Mouse (Mus musculus) 3134 (cell line): Measurements from ENCODE around the gene Rps25.
"Not testable (repeated sequence)": the region's sequence is repeated elsewhere in the genome, so short reads cannot be mapped to it uniquely, and the experiment has no call there.

Experiments used
- DNase-seq: peaks from one replicate; pipeline ENCODE4 v3.0.0-alpha.2; 2011; ENCODE audit warnings: low spot score; ENCODE audit not compliant: insufficient read length; ENCODE audit errors: extremely low read depth

Gene Rps25

DNA sequence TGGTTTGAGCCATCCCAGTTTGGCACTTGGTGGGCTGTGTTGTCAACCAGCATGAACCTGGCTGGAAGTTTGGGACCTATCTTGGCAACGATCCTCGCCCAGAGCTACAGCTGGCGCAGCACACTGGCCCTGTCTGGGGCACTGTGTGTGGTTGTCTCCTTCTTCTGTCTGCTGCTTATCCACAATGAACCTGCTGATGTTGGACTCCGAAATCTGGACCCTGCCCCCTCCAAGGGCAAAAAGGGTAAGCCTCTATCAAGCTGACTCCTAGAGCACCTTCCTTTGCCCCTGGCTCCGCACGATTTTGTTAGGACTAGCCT, 7.2 kb upstream of the Rps25 start:
- no peak for DNase-seq

DNA sequence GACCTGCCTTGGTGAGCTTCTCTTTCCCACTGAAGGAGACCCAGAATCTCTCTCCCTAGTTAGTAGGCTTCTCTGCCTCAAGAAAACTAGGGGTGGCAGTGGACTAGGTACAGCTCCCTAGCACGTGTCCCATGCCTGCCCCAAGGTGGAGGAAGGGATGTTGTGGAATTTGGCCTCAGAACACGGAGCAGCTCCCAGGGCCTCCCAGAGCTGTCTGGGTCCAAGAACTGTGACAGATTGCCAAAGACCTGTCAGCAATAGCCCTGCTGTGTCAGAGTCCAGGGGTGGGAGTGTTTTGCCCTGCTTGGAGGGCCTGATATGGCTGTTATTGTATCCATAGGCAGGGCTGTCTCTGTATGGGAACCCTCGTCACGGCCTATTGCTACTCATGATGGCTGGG, 5.9 kb upstream of the Rps25 start:
- DNase-seq: no peak

DNA sequence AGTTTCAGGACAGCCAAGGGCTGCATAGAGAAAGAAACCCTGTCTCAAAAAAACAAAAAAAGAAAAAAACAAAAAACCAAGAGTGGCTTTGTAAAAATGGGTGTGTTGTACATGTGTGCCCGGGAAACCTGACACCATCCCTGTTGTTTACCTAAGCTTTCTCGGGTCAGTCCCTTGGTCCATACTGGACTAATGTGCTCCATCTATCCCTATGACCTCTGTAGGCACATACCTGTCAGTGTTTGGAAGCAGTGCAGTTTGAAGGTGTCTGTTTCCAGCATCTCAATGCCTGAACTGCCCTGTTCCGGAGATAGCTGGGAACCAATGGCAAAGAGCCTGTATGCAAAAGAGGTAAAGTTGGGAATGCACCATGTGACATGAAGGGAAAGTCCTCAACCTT, 1.9 kb upstream of the Rps25 start:
- no peak for DNase-seq

DNA sequence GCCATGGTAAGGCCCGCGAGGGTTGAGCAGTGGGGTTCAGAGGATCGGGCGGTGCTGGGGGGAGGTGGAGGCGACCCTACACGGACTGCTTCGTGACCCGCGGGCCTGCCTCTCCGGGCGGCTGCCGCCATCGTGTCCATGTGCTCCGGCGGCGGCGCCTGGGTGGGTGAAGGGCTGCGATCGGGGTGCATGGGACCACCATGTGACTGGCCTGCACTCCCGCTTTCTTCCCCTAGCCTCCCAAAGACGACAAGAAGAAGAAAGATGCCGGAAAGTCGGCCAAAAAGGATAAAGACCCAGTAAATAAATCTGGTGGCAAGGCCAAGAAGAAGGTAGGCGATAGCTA, 786 bp downstream of the Rps25 start:
- DNase-seq: peak; percentile 78

- DNase-seq: not testable (repeated sequence)
Observed at GRCm38 (mm10) chr9:44408693-44409092, 1.8 kb downstream of the Rps25 start.

DNA sequence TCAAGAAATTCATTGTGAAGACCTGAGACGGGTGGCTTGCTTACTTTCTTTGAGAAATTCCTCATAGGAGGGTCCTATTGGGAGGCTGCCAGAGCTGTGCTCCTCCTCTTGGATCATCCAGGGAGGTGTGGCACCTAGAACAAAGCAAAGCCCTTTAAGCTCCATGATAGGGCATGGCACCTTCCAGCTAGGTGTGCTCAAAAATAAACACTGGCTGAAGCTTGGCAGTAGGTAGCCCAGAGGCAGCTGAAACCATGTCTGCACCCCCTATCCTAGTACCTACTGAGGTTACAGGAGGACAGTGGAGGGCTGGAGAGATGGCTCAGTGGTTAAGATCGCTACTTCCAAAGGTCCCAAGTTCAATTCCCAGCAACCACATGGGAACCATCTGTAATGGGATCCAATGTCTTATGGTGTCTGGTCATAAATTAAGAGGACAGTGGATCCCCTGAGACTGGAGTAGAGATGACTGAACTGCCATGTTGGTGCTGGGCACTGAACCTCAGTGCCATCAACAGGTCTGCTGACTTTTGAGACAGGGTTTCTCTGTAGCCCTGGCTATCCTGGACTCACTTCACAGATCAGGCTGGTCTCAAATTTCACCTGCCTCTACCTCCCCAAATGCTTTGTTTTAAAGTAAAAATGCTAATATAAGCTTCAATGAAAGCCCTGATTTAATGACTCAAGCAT, 3.9 kb downstream of the Rps25 start:
- no peak for DNase-seq

DNA sequence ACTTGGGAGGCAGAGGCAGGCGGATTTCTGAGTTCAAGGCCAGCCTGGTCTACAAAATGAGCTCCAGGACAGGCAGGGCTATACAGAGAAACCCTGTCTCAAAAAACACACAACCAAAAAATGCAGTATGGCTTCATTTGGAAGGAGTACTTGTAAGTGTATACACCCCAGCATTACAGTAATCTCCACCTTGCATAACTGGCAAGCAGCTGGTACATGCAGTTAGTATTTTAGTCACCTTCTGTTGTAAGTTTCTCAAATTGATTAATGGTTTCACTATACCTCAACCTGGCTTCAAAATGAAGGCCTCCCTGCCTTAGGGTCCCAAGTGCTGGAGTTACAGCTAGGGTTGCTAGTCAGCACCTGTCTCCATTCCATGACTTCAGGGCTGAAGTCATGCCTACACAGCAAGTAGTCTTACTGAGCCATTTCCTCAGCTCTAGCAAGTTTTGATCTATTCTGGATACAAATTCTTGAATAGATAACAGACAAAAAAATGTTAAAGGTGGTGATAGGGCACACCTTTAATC, 4.7 kb downstream of the Rps25 start:
- no peak for DNase-seq

DNA sequence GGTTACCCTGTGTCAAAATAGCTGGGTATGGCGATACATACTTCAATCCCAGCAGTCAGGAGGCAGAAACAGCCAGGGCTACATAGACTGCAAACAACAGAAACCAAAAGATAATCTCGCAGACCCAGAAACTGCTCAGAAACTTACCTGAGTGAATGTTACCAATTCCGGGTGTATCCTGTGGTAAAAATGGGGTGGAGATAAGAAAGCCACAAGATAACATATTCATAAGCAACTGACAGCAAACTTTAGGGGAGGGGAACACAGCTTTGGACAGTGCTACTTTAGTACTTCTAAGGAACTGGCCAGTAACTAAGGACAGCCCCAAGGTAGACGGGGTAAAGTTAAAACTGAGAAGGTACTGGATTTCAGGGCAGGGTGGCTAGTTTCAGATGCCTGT, 5.4 kb downstream of the Rps25 start:
- no peak for DNase-seq

DNA sequence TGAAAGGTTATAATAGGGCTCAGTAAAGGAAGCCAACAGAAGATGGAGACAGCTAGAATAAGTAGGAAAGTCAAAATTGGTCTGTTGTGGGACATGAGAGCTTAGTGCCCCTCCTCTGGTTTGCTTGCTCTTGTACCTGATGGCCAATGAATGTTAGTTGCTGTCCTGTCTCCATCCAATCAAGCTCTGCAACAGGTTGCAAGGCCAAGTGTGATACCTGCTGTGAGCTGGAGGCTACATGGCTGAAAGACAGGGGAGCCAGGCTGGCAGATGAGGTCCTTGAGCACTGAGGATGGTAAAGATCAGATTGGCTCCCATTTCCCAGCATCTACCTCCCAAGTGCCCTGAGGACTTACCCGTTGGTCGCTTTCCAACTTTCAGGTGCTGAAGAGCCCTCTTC, 5.8 kb downstream of the Rps25 start:
- DNase-seq: no peak

- no peak for DNase-seq
Observed at GRCm38 (mm10) chr9:44417156-44417891, 10.4 kb downstream of the Rps25 start.

GRCm38 (mm10) chr9:44417892-44418363, 11.0 kb downstream of the Rps25 start:
- peak; percentile 87 for DNase-seq

- no peak for DNase-seq
Observed at GRCm38 (mm10) chr9:44418519-44419385, 11.8 kb downstream of the Rps25 start, which contains the start of gene Ccdc84. Gene Ccdc84, minus strand, starts transcription at chr9:44418569.

DNA sequence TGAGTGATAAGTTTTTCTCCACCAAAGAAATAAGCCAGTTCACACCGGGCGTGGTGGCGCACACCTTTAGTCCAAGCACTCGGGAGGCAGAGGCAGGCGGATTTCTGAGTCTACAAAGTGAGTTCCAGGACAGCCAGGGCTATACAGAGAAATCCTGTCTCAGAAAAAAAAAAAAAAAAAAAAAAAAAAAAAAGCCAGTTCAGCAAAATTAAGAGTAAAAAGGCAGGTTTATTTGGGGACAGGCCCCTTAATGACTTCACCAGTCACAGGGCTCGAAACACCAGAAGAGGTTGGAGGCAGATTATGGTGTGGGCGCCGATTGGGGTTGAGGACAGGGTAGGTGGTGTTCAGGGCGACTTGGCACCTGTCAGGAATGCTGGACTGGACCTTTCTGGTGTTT, 12.8 kb downstream of the Rps25 start:
- DNase-seq: not testable (repeated sequence)

DNA sequence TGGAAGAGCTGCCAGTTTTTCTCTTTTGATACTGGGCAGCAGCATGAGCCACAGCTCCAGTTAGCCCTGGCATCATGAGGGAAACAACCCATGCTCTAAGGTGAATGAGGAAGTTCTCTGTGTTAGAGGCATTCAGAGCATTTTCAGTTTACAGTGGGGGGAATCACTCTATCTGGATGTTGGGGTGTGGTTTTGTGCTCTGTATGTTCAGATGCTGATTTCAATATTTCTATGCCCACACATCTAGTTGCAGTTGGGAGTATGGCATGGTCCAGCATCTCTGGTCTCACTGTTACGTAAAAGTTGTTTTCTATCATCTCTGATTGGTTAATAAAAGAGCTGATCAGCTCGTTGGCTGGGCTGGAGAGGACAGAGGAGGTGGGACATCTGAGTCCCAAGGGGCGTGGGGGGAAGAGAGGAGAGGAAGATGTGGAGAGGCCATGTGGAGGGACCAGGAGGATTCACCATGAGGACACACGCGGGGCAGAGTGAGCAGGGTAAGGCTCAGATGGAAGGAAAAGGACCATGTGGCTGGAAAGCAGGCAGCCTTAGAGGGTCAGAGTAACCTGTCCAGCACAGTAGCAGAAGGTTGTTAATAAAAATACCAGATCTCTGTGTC, 13.4 kb downstream of the Rps25 start:
- DNase-seq: no peak

GRCm38 (mm10) chr9:44423576-44423975, 16.6 kb downstream of the Rps25 start:
- no peak for DNase-seq

- no peak for DNase-seq
Observed at GRCm38 (mm10) chr9:44432577-44433185, 25.7 kb downstream of the Rps25 start.

- DNase-seq: no peak
Observed at GRCm38 (mm10) chr9:44435747-44436146, 28.8 kb downstream of the Rps25 start.

DNA sequence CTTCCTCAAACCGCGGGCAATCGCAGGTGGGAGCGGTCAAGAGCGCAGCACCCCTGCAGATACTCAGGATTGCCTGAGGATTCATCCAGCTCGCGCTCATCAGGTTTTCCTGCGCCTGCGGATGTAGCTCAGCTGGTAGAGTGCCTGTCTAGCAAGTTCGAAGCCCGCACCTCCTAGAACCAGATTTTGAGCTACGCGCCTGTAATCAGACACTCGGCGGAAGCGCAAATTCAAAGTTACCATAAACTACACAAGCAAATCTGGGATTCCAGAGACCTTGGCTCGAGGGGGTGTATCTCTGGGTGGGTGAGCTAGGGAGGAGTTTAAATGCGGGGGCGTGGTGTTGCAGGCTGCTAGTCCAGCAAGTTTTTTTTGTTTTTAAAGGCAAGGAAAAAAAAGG, 34.0 kb downstream of the Rps25 start, which contains the start of gene Foxr1:
TSS of gene Foxr1 (minus strand) at position 176 of the 400 bp plus-strand sequence.
- no peak for DNase-seq

- DNase-seq: not testable (repeated sequence)
Observed at GRCm38 (mm10) chr9:44444402-44445025, 37.6 kb downstream of the Rps25 start.

- no peak for DNase-seq
Observed at GRCm38 (mm10) chr9:44450387-44450786, 43.4 kb downstream of the Rps25 start.
